Mouse (Mus musculus) layer of hippocampus, adult 11-12 months (tissue): ENCODE measurements around the gene Dlk1.
"Not testable (repeated sequence)": the region's sequence is repeated elsewhere in the genome, so short reads cannot be mapped to it uniquely, and the experiment has no call there.

ENCODE experiments used
- DNase-seq: peaks from one replicate; pipeline ENCODE4 v3.0.0; 2022; ENCODE audit warnings: low spot score

Dlk1 gene

GRCm38 (mm10) chr12:109439974-109440373 lies 12.6 kb upstream of the Dlk1 start:
- no peak for DNase-seq

GRCm38 (mm10) chr12:109441366-109441765 lies 11.3 kb upstream of the Dlk1 start:
- DNase-seq: no peak

GRCm38 (mm10) chr12:109442115-109442514 lies 10.5 kb upstream of the Dlk1 start:
- no peak for DNase-seq

GRCm38 (mm10) chr12:109443276-109443675 lies 9.3 kb upstream of the Dlk1 start:
- DNase-seq: peak; percentile 49

- DNase-seq: no peak
Measured at GRCm38 (mm10) chr12:109444999-109445398, 7.6 kb upstream of the Dlk1 start.

GRCm38 (mm10) chr12:109445499-109446235 lies 7.0 kb upstream of the Dlk1 start:
- no peak for DNase-seq

- DNase-seq: no peak
Measured at GRCm38 (mm10) chr12:109446236-109446941, 6.2 kb upstream of the Dlk1 start.

GRCm38 (mm10) chr12:109449421-109450411 lies 2.9 kb upstream of the Dlk1 start:
- DNase-seq: no peak

- DNase-seq: no peak
Measured at GRCm38 (mm10) chr12:109453065-109453997, 708 bp downstream of the Dlk1 start.

- no peak for DNase-seq
Measured at GRCm38 (mm10) chr12:109454137-109454536, 1.5 kb downstream of the Dlk1 start.

GRCm38 (mm10) chr12:109456531-109457202 lies 4.0 kb downstream of the Dlk1 start:
- DNase-seq: no peak

- no peak for DNase-seq
Measured at GRCm38 (mm10) chr12:109457836-109458235, 5.2 kb downstream of the Dlk1 start.

GRCm38 (mm10) chr12:109458896-109459295 lies 6.3 kb downstream of the Dlk1 start:
- no peak for DNase-seq

- no peak for DNase-seq
Measured at GRCm38 (mm10) chr12:109459481-109460401, 7.1 kb downstream of the Dlk1 start.

- no peak for DNase-seq
Measured at GRCm38 (mm10) chr12:109462594-109462993, 10.0 kb downstream of the Dlk1 start.

GRCm38 (mm10) chr12:109467417-109467816 lies 14.8 kb downstream of the Dlk1 start:
- not testable (repeated sequence) for DNase-seq

GRCm38 (mm10) chr12:109469793-109470192 lies 17.2 kb downstream of the Dlk1 start:
- DNase-seq: no peak

- DNase-seq: no peak
Measured at GRCm38 (mm10) chr12:109472627-109473026, 20.0 kb downstream of the Dlk1 start.

GRCm38 (mm10) chr12:109473575-109473976 lies 21.0 kb downstream of the Dlk1 start:
- DNase-seq: no peak
